Mouse (Mus musculus): ENCODE measurements at regions not wholly inside any gene's neighbourhood (a gene's known extent, or its start where the extent isn't known, plus 50 kb on each side); places are given as distances from the start of the nearest gene placed in this dataset.

DNA sequence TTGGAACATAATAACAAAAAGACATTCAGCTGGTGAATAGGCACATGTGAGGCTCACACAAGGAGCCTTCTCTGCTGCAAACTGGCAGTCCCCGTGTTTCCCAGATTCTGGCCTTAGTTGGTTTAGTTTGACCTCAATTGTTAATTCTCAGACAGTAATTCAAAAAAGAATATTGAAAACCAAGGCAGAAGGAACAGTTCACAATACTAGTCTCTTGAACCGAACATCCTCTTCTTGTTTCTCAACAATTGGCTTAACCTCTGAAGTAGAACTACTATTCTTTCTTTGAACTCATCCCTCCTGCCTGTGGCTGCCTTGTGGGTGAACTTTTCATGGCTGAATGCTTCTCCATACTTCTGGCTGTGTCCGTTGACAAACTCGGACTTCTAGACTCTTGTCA is 110.4 kb upstream of the Neil3 start:
- DNase-seq (ENCODE audit: low spot score) = peak; percentile 15

DNA sequence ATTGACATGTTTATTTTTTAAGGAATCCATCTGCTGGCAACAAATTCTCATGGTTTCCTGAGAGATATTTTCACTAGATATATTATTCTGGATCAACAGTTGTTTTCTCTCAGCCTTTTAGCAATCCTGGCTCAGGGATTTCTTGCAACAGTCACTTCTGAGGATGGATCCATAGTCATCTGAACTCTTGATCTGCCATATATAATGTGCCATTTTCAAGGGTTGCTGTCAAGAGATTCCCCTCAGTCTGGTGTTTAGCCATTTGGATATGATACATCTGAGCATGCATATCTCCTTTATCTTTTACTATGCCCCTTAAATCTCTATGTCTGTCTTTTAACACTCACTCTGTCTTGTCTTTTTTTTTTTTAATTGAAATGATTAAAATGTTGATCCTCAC is 130.3 kb upstream of the Neil3 start:
- DNase-seq (ENCODE audit: low spot score) = no peak

DNA sequence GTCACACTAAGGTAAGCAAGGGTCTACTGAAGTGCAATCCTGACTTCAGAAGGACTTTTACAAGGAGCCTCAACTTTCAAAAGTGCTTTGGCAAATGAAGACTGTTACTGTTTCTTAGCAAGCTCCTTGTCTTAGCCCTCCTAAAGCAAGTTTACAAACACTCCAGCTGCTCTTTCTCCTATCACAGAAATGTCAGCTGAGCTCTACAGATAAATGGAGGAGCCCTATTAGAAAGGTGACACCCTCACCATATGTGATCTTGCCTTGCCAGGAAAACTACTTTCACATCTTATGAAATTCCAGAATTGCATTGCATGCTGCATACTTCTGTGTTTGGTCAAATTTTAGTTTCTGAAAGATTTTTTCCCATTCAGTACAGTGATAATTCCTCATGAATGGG is 136.6 kb upstream of the Neil3 start:
- DNase-seq (ENCODE audit: low spot score) = no peak

DNA sequence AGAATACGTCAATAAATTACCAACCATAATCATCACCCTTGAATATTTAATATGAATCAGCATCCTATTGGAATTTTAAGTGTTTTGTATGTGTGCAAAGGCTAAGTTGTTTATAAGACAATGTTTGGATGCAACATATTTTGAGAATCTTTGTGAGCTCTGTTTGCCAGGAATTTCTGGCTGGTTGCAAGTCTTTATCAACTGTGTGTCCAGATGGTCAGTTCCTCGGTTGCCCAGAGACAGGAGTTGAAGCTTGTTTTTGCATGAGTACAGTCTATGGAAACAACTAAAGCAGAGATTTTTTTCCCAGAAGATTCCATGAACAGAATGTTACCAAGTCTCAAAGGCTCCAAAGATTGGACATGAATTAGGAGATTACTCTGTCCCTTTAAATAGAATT is 142.0 kb upstream of the Neil3 start:
- DNase-seq (ENCODE audit: low spot score) = no peak

DNA sequence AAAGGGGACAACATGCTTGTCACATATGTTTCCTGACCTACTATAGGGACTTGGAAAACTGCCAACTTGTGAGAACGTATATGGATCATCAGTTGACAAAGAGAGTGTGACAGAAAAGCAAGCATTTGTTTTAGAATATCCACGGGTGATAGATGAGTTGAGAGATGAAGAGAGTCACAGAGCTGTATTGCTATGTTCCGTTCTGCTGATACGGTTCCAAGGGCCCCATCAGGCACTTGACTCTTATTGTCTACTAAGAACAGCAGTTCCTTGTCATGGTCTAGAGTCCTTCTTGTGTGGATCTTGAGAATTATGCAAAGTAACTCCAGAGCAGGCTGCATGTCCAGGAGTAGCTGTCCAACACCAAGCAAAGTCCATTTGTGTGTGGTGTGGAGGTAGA is 143.0 kb upstream of the Neil3 start:
- DNase-seq (ENCODE audit: low spot score) = no peak

DNA sequence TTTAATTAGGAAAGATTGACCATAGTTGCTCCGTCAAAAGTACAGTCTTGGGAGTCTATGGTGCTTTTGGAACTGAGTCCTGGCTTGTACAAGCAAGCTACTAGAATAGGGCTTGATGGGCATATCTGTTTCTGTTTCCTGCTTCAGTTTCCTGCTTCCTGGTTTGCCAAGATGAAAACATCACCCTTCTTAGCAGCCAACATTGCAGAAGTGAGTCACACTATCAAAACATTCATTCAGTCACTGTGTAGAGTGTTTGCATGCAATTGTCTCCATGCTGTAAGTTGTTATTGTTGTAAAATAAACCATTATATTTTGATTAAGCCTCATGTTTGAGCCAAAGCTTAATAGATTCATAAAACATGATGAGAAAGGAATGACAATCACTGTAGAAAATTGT is 149.3 kb upstream of the Neil3 start:
- DNase-seq (ENCODE audit: low spot score) = no peak

DNA sequence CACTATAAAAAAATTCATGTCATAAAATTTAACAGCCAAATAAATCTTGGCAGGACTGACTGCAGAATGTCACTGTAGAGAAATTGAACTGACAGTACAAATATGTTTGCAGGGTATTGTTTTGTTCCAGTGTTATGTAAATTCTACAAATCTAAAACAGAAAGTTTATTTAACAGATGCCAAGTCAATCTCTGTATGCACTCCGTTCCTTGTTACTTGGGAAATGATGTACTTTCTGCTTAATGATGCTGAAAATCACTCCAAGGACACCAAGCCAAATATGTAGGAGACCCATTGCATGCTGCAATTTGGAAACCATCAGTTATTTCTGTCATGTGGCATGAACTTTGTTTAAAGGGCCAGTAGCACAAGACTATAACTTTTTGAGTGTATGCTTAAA is 182.3 kb upstream of the Neil3 start:
- peak; percentile 13 for DNase-seq (ENCODE audit: low spot score)

DNA sequence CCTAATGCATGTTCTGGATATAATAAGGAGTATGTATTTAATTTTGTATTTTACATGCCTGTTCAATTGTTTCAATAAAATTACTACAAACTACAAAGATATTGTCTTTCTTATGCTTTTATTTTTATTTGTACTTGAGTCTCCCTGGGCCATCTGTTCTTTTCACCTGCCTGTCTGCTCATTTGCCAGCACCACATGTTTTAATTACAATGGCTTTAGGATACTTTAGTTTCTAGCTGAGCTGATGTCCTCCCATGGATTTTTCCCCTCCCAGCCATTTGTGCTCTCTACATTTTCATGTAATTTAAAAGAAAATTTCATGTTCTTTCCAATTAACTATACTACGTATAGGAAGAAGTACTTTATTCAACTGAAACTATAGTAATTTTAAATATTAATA is 188.5 kb upstream of the Neil3 start:
- DNase-seq (ENCODE audit: low spot score) = no peak

DNA sequence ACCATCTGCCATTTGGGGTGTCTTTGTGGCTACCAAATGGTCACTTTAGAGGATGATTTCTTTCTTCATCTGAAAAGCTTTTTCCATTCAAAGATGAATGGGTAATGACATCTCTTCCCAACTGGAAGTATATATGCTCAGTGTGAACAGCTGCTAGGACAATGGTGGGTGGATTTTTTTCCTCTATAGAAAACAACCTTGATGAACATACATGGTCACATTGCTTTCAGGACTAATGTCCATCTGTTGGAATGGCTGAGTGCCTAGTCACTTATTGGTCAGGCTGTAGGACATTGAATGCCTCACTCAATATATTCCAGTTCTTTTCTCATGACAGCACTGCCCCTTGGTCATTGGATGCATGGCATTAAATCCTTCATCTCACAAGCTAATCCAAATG is 209.0 kb upstream of the Neil3 start:
- no peak for DNase-seq (ENCODE audit: low spot score)

DNA sequence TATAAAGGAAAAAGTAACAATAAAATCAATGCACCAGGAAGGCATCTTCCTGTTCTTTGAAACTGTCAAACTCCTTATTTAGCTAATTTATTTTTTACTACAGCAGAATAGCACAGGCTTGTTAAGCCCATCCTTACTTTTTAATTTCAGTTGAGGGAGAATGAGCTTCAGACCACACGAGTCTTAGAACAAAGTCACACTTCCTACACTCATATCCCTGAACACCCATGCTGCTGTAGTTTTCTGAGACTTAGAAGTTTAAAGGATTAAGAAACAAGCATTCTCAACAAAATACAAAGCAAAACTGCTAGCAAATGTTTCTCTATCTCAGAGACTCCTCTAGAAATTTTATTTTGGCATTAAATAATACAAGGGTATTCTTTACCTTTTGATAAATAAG is 208.8 kb upstream of the Vegfc start:
- no peak for DNase-seq (ENCODE audit: low spot score)

DNA sequence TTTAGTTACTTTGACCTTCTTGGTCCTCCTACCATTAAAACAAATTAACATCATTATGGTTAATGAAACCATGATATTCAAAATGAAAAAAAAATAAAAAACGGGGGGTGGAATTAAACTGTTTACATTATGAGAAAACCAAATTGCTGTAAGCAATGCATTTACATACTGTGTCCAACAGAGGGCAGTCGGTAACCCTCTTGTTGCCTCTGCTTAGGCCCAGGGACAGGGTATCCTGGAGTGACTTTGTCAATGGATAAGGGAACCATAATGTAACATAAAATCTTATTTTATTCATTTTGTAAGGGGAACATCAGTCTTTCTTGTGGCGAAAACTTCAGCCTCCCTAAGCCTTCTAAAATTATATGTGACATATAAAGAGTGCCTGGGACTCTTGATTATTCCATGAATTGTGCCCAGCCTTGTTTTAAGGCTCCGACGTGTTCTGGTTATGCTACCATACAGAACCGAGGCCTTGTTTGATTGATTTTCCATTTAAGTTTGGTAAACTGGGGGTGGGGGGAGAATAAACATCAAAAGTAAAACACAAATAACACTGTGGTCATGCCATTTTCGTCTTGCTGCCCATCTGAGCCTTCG is 207.3 kb upstream of the Vegfc start:
- peak; percentile 75 for DNase-seq (ENCODE audit: low spot score)

DNA sequence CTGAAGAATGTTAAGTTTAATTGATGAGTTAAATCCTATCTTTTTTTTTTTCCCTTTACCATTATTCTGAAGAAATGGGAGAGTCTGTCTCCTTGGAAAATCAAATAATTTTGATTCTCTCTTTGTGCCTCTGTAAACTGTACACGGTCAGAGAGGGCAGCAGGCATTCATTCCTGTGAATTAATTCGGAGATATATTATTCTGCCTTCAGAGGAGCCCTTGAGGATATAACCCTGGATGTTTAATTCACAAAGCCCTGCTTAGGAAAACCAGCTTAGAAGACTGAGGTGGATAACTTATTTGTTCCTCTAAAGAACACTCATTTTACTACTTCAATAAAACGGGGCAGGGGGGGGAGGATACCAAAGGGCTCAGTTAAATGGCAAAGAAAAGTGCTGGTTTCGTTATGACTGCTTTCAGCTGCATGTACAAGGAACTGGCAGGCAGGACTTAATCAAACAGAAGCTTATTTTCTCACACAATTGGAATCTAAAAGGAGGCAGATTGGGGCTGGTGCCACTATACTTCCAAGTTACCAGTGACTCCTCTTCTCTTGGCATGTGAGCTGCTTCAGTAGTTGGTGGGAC is 205.3 kb upstream of the Vegfc start:
- no peak for DNase-seq (ENCODE audit: low spot score)

DNA sequence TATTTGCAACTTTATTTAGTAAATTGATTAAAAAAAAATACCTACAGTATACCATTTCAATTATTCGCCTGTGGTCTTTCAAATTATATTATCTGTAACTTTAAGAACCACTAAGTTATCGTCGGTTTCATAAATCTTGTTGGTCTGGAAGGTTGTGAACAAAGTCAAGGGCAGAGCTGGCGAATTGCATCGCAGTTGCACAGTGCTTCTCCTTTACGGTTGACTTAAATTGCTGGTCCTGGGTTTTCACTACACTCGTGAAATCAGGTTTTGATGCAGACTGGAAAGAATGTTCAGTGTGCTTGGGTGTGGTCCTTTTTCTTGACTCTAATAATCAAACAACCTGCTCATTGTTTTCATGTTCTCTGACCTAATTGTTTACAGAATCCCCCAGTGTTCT is 198.6 kb upstream of the Vegfc start:
- DNase-seq (ENCODE audit: low spot score) = no peak

DNA sequence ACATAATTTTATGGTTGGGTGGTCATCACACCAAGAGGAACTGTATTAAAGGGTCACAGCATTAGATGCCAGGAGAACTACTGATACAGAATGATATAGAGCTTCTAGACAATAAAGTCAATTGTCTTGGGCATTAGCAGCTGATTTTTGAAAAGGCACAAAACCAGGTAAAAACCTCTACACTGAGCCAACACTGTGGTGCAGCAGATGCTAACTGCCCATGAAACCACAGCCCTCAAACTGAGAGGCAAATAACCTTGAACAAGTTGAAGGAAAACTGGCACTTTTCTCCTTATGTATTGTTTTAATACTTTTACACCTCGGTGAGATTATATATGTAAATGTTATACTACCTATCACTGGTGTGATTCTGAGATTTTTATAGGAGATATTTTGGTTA is 195.9 kb upstream of the Vegfc start:
- DNase-seq (ENCODE audit: low spot score) = no peak

DNA sequence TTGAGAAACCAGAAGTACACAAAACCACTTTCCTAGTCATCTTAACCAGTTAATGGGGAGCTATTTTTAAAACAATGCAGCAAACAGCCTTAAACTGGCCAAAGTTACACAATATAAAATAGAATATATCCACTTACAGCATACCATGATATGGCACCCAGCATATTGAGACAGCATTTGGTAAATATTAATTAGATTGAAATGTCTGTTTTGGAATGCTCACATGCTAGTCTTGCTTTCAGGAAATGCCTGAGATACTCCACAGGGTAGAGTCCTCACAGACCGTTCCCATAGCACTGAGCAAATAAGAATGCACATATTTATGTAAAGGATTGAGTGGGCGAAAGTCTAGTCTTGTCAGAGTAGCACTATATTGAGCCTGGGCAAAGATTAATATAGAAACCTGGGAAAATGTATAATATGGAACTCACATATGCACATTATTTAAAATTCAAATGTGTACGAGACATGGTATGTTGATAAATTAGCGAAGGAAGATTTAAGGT is 185.1 kb upstream of the Vegfc start:
- no peak for DNase-seq (ENCODE audit: low spot score)

DNA sequence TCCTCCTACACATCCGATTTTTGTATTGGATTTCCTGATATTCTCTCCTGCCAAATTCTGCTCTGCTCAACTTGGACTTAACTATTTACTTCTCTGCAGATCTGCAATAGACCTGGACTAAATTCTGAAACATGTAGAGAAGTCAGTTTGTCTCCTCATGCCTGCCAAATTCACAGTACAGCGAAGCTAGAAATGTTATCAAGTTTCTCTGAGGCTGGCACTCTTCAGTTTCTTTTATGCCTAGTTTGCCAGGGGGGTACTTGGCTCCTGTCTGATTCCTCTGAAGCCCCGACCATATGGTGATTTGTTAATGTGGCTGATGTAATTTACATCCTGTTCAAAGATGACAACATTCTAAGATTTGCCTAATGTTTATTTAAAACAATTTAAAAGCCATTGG is 184.6 kb upstream of the Vegfc start:
- DNase-seq (ENCODE audit: low spot score) = no peak

DNA sequence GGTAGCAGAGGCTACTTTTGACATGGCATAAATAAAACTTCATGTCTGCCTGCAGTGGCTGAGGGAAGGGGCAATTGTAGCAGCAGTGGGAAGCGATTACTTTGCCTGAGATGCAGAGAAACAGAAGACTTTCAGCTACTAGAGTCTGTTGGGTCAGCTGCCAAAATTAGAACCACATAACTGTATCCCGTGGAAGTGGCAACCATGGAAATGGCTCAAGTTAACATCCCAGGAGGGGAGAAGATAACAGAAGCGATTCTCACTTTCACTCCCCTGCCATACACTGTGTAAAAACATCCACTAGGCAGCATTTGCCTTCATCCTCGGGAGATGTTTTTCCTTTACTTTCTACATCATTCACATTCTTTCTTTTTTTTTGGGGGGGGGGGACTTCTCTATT is 155.1 kb upstream of the Vegfc start:
- DNase-seq (ENCODE audit: low spot score) = no peak

DNA sequence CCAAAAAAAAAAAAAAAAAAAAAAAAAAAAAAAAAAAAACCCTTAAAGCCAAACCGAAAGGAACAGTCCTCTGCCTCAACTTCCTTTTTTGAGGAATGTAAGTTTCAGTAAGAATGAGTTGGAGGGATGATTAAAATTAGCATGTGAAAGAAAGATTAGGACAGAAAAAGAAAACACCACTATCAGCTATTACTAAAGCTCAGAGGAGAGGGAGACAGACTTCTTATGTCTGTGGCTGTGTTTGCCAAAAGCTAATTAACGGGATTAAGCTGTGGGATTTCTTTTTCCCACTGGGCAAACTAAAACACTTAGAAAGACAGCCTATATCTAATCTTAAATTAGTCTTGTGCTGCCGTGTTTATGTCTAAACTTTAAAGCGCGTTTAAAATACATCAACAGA is 146.7 kb upstream of the Vegfc start:
- DNase-seq (ENCODE audit: low spot score) = no peak

DNA sequence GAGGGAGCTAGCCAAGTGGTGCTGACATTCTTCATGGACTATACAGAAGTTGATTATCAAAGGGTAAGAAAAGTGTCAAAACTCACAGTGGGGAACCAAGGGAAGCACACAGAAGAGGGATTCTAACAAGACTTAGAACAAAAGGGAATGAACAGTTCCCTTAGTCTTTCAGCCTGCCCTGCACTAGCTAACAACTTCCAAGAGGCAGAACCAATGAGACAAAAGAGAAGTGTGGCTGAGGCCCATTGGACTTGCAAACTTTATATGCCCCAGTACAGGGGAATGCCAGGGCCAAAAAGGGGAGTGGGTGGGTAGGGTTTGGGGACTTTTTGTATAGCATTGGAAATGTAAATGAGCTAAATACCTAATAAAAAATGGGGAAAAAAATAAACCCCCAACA is 139.0 kb upstream of the Vegfc start:
- DNase-seq (ENCODE audit: low spot score) = no peak

DNA sequence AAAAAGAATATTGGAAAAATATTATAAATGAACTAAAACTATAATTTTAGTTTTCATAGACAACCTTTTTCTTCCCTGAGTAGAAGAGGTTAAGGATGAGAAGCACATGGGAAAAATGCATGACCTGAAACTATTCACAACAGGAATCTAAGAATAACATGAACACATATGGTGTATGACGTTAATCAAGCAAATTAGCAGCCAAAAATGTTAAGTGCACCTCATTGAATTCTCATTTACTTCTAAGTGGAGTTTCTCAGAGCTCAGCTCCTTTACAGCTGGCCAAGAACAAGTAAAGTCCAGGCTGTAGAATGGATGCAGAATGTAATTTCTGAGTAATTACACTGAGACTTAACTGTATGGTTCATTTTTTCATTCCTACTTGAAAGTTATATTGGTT is 137.9 kb upstream of the Vegfc start:
- DNase-seq (ENCODE audit: low spot score) = no peak

DNA sequence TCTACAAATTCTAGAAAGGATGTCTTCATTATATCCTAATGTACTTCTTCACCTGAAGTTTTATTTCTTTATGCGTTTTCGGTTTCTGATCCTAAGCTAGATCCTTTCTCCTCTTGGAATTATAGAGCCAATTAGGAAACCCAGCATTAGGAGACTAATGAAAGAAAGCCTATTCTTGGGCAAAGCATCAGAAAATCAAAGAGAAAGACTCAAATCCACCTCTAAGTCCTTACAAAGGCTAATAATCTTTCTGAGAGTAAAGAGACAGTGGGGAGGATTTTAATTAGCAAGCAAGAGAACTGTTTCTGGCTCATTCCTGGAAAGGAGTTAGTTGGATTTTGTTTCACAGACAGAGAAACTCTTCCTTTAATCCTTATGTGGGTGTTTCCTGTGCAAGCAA is 136.3 kb upstream of the Vegfc start:
- no peak for DNase-seq (ENCODE audit: low spot score)

DNA sequence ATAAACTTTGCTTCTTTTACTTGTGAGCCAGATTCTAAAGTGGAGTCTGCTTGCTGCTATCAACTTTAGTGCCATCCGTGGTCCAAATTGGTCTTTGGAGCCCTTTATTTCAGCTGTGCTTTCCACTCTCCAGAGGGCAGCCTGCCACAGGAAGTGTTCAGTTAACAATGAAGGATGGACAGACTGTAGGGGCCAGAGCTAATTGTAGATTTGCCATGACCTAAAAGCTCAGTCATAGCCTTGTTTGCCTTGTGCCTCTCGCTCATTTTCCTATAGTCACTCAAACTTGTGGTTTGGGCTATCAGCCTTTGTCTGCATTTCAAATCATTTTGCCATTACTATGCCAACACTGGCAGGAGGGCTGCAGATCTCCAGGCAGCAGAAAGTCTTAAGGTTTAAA is 131.8 kb upstream of the Vegfc start:
- DNase-seq (ENCODE audit: low spot score) = no peak

DNA sequence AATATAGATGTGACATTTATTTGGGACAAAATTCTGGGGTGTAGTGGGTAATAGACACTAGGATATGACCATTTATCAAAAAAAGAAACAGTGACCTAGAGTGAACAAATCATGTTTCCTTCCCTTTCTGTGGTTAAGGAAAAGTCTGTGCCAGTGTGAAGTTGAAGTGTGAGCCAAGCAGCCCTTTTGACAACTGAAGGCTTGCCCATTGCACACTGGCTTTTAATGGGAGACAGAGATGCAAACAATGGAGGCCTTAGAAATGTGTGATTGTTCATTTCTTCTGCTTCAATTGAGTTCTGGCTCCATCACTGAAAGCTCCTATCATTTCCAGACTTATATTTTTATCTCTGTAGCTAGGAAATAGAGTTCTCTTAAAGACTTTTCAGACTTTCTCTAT is 130.0 kb upstream of the Vegfc start:
- DNase-seq (ENCODE audit: low spot score) = no peak

DNA sequence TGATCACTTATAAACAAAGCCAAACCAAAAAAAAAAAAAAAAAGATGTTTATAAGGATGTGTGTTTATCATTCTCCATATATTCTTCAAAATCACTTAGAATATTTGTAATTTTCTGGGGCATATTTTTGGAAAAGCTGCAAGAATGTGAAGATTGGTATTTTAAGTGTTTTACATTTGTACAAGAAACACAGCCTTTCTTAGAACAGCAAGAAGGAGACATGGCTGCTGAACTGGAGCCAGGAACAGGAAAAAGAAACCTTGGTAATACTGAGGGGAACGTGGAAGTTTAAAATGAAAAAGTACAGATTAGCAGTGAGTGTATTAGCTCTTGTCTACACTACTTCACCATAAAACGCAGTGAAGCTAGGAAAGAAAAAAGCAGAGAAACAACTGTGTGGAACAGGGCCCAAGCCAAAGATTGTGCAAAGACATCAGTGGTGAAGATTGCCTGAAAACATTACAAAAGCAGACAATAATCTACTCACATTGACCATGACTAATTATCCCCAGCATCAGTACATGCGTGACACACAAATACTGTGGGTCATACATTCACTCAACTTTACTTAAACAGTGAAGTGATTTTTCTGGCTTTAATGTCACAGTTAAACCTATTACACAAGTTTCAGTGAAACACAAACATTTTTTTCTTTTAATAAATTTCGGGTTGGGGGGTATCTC is 122.8 kb upstream of the Vegfc start:
- no peak for DNase-seq (ENCODE audit: low spot score)

Measured in embryo, embryonic 10.5 days (tissue).